Comparison of ENCODE assay signal across 1 mouse cellular context in genomic region chr2:177499182-177499581, GRCm38 (mm10). TPM values are rescaled to one million over a fixed set of nuclear protein-coding genes. Genes with fewer than 3 reads are reported as not detected.
"Had no signal": no experiment of that assay in that cellular context is flagged by ENCODE, and none has a peak within 500 bp of the region (broad histone marks: within the 10 kb centered on the region; RNA-seq: fewer than 3 reads in every experiment).

No protein-coding gene starts in this region.

RNA-seq across cellular contexts. Expression of gene Gm14403, which starts 1.2 kb away (rescaled TPM):
- polyA plus RNA-seq: small intestine, adult 2 months had no signal
